Mouse (Mus musculus): ENCODE results near the gene Schip1.

Schip1 gene

GRCm38 (mm10) chr3:68270246-68270645 is 205.6 kb downstream of the Schip1 start:
- DNase-seq (ENCODE audit: low read depth, low spot score): no peak

- DNase-seq (ENCODE audit: low read depth, low spot score): no peak
Observed at GRCm38 (mm10) chr3:68271457-68271856, 206.9 kb downstream of the Schip1 start.

GRCm38 (mm10) chr3:68271881-68272280 is 207.3 kb downstream of the Schip1 start:
- no peak for DNase-seq (ENCODE audit: low read depth, low spot score)

- DNase-seq (ENCODE audit: low read depth, low spot score): no peak
Observed at GRCm38 (mm10) chr3:68282844-68283594, 218.4 kb downstream of the Schip1 start.

GRCm38 (mm10) chr3:68283595-68283991 is 219.0 kb downstream of the Schip1 start:
- no peak for DNase-seq (ENCODE audit: low read depth, low spot score)

GRCm38 (mm10) chr3:68284500-68284899 is 219.9 kb downstream of the Schip1 start:
- no peak for DNase-seq (ENCODE audit: low read depth, low spot score)

- DNase-seq (ENCODE audit: low read depth, low spot score): no peak
Observed at GRCm38 (mm10) chr3:68296752-68297151, 232.2 kb downstream of the Schip1 start.

- no peak for DNase-seq (ENCODE audit: low read depth, low spot score)
Observed at GRCm38 (mm10) chr3:68305647-68306046, 241.0 kb downstream of the Schip1 start.

GRCm38 (mm10) chr3:68306726-68307125 is 242.1 kb downstream of the Schip1 start:
- peak; percentile 72 for DNase-seq (ENCODE audit: low read depth, low spot score)

GRCm38 (mm10) chr3:68325575-68325974 is 261.0 kb downstream of the Schip1 start:
- DNase-seq (ENCODE audit: low read depth, low spot score): no peak

GRCm38 (mm10) chr3:68332515-68332914 is 267.9 kb downstream of the Schip1 start:
- no peak for DNase-seq (ENCODE audit: low read depth, low spot score)

GRCm38 (mm10) chr3:68335501-68335900 is 270.9 kb downstream of the Schip1 start:
- DNase-seq (ENCODE audit: low read depth, low spot score): no peak

GRCm38 (mm10) chr3:68350624-68351023 is 286.0 kb downstream of the Schip1 start:
- no peak for DNase-seq (ENCODE audit: low read depth, low spot score)

GRCm38 (mm10) chr3:68351461-68351860 is 286.9 kb downstream of the Schip1 start:
- DNase-seq (ENCODE audit: low read depth, low spot score): no peak

GRCm38 (mm10) chr3:68352961-68353360 is 288.4 kb downstream of the Schip1 start:
- DNase-seq (ENCODE audit: low read depth, low spot score): peak; percentile 36

GRCm38 (mm10) chr3:68353492-68353891 is 288.9 kb downstream of the Schip1 start:
- no peak for DNase-seq (ENCODE audit: low read depth, low spot score)

- no peak for DNase-seq (ENCODE audit: low read depth, low spot score)
Observed at GRCm38 (mm10) chr3:68356516-68356915, 291.9 kb downstream of the Schip1 start.

GRCm38 (mm10) chr3:68368029-68368428 is 303.4 kb downstream of the Schip1 start:
- no peak for DNase-seq (ENCODE audit: low read depth, low spot score)

- no peak for DNase-seq (ENCODE audit: low read depth, low spot score)
Observed at GRCm38 (mm10) chr3:68372925-68373324, 308.3 kb downstream of the Schip1 start.

GRCm38 (mm10) chr3:68375100-68375508 is 310.5 kb downstream of the Schip1 start:
- DNase-seq (ENCODE audit: low read depth, low spot score): no peak

GRCm38 (mm10) chr3:68377452-68378198 is 313.0 kb downstream of the Schip1 start:
- DNase-seq (ENCODE audit: low read depth, low spot score): no peak

- DNase-seq (ENCODE audit: low read depth, low spot score): no peak
Observed at GRCm38 (mm10) chr3:68378799-68379198, 314.2 kb downstream of the Schip1 start.

- no peak for DNase-seq (ENCODE audit: low read depth, low spot score)
Observed at GRCm38 (mm10) chr3:68379242-68379641, 314.6 kb downstream of the Schip1 start.
